Mouse (Mus musculus) MEL-GATA-1-ER (cell line): ENCODE measurements around the gene Rnf144b.

Source experiments
- DNase-seq: peaks from one replicate; pipeline ENCODE4 v3.0.0-alpha.2; 2012; ENCODE audit warnings: low read depth; ENCODE audit errors: extremely low read depth

Gene Rnf144b

GRCm38 (mm10) chr13:47178182-47178581, 55.7 kb downstream of the Rnf144b start:
- no peak for DNase-seq

- DNase-seq: no peak
These were observed 58.3 kb downstream of the Rnf144b start for GRCm38 (mm10) chr13:47180776-47181175.

GRCm38 (mm10) chr13:47182366-47182765, 59.9 kb downstream of the Rnf144b start:
- DNase-seq: no peak

GRCm38 (mm10) chr13:47183033-47183730, 60.7 kb downstream of the Rnf144b start:
- no peak for DNase-seq

- no peak for DNase-seq
These were observed 61.3 kb downstream of the Rnf144b start for GRCm38 (mm10) chr13:47183771-47184170.

- DNase-seq: no peak
These were observed 65.4 kb downstream of the Rnf144b start for GRCm38 (mm10) chr13:47187836-47188235.

- DNase-seq: no peak
These were observed 67.5 kb downstream of the Rnf144b start for GRCm38 (mm10) chr13:47189971-47190370.

GRCm38 (mm10) chr13:47192200-47192599, 69.7 kb downstream of the Rnf144b start:
- DNase-seq: no peak

GRCm38 (mm10) chr13:47192771-47193170, 70.3 kb downstream of the Rnf144b start:
- DNase-seq: no peak

GRCm38 (mm10) chr13:47193326-47194153, 71.1 kb downstream of the Rnf144b start:
- peak; percentile 35 for DNase-seq

- DNase-seq: peak; percentile 39
These were observed 72.2 kb downstream of the Rnf144b start for GRCm38 (mm10) chr13:47194695-47195094.

- no peak for DNase-seq
These were observed 73.0 kb downstream of the Rnf144b start for GRCm38 (mm10) chr13:47195491-47195890.

GRCm38 (mm10) chr13:47200011-47200670, 77.7 kb downstream of the Rnf144b start:
- no peak for DNase-seq

GRCm38 (mm10) chr13:47201962-47202624, 79.6 kb downstream of the Rnf144b start:
- DNase-seq: no peak

- DNase-seq: no peak
These were observed 88.0 kb downstream of the Rnf144b start for GRCm38 (mm10) chr13:47210496-47210895.

GRCm38 (mm10) chr13:47210992-47211391, 88.5 kb downstream of the Rnf144b start:
- no peak for DNase-seq

GRCm38 (mm10) chr13:47211581-47211980, 89.1 kb downstream of the Rnf144b start:
- no peak for DNase-seq

GRCm38 (mm10) chr13:47213817-47214216, 91.4 kb downstream of the Rnf144b start:
- DNase-seq: no peak

- DNase-seq: no peak
These were observed 92.4 kb downstream of the Rnf144b start for GRCm38 (mm10) chr13:47214895-47215294.

- no peak for DNase-seq
These were observed 93.5 kb downstream of the Rnf144b start for GRCm38 (mm10) chr13:47215815-47216585.

GRCm38 (mm10) chr13:47217107-47217571, 94.7 kb downstream of the Rnf144b start:
- DNase-seq: no peak
